Mouse (Mus musculus): ENCODE results near the gene Capn9.
A peak's percentile ranks its signal among the peaks of the same experiment; 100 is the strongest.

Gene Capn9

DNA sequence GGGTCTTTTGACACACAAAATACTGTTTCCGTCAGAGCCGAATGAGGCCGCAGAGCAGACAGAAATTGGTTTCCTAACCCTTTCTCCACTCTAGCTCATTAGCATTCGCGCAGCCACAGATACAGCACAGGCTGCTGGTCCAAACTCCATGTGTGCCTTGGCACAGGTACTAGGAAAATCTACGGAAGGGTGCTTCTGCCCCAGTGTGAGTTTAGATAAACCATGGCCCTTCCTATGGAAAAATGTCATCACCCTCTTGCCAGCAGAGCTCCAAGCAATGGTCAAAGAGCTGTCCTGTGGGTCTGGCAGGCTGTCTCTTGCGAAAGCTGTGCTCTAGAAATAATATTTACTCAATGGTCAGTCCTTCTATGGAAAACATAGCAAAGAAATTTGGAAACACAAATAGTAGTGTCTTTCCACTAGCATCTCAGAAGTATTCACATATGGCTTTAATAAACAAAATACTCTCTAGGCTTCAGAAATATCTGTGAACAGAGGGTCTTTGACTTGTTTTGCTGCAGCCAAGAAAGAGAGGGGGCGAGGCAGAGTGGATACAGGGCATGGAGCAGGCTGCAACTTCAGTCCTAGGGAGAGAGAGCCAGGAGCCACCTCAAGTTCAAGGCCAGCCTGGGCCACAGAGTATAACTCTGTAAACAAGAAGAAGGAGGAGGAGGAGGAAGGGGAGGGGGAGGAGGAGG is 4.0 kb upstream of the Capn9 start:
- peak; percentile 93 for DNase-seq (ENCODE audit: low spot score)

DNA sequence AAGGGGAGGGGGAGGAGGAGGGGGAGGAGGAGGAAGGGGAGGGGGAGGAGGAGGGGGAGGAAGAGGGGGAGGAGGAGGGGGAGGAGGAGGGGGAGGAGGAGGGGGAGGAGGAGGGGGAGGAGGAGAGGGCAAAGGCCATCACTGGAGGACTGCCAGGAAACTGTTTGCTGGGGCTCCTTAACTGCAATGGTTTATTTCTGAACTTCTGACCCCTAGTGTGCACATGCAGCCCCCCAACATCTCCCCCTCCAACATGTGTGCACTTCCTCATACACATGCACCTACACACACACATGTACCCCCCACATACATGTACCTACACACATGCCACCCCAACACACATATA is 3.5 kb upstream of the Capn9 start:
- peak; percentile 46 for DNase-seq (ENCODE audit: low spot score)

DNA sequence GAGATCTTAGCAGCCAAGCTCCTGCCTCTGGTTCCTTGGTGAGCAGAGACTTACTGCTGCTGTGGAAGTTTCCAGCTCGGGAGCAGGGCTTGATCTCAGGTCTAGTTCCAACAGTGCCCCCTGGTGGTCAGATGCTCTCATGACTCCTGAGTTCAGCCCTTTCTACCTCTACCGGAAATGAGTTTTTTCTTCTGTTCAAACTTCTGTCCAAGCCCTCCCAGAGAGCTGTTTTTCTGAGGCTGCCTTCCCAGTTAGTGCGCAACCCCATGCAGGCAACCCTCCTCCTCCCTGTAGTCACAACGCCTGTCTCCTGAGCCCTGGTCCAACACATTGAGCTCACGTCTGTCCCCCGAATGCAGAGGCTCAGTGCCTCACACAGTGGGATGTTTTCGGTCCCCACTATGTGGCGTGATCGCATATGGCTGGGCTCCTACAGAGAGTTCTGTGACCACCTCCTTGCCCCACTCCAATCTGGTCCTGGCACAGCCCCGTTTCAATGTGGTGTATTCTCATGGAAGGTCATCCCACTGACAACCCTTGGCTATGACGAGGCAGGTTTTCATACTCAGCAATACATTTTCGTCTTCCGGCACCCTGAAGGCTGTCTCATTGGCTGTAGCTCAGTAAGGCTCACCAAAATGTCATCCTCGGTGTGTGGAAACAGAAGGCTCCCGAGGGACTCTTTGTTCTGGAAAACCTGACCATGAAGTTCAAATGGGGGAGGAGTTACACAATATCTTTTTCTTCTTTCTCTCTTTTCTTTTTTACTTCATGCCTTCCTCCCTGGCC is 2.2 kb upstream of the Capn9 start:
- DNase-seq (ENCODE audit: low spot score), result peak; percentile 98

DNA sequence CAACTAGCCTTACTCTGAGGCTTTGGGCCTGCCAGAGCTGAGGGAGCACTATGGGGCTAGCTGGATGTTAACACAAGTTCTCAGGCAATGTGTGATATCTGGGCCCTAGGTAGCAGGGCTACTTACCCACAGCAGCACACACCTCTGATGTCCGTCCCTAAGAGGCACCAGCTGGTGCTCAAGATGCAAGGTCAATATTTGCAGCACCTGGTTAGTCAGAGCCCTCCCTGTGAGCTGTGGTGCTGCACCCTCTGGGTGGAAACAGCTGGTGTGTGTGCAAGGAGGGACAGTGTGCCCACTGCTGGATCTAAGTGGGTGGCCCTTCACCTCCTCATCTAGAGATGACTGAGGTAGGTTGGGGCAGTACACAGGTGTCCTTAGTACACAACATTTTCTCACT is 840 bp downstream of the Capn9 start:
- DNase-seq (ENCODE audit: low spot score), result no peak

DNA sequence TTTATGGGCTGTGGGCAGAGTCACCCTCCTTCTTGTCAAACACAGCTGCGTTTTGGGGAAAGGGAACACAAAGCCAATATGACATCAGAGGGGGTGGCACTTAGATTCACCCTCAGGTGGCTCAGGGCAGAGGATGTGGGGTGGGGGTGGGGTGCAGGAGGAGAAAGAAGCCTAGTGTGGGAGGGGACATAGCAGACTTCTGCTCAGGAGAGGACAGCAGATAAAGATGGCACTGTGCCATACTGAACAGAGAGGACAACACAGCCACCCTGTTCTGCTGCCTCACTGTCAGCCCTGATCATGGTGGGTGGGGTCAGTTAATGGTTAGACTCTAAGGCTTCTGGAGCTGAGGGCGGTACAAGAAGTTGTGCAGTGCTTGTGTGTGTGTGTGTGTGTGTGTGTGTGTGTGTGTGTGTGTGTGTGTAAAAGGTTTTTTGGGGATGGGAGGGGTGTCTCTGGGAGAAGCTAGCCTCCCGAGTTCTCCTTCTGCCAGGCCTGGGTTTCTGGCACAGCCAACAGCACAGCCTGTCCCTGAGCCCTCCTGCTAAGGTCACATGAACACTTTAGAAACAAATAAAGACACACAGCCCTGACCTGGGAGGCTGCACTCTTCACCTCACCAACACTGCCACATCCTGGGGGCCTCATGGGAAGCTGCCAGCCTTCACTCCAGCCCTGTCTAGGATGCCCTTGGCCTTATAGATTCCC is 10.0 kb downstream of the Capn9 start:
- peak; percentile 79 for DNase-seq (ENCODE audit: low spot score)

DNA sequence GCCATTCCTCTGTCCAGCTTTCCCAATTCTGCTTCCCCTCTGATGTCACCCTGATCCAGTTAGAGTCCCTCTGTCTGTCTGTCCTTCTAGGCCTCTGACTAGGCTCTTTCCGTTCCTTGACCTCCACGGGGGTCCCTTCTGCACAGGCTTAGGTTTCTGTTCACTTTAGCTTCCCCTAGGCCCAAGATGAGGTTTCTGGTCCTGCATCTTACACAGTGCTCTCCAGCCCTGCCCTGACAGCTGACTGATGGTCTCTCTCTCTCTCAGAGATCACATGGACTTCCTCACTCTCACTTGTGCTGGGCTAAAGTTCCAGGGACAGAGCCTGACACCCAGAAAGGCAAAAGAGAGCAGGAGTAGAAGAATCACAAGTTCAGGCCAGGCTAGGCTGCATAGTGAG is 10.6 kb downstream of the Capn9 start:
- peak; percentile 59 for DNase-seq (ENCODE audit: low spot score)

DNA sequence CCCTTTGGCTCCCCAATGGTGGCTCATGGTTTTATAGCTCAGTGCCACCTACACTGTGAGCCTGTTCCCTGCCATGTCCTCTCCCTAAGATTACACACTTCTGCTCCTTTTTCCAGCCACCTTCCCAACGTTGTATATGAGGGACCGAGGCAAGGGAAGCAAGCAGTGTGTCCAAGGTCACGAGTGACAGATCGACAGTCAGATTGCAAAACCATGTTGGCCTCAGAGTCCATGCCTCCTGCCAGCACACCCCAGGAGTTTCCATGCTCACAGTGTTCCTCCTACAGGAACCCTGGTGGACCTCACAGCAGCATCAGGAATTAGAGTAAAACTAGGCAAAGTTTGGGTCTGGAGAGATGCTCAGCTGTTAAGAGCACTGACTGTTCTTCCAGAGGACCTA is 13.5 kb downstream of the Capn9 start:
- DNase-seq (ENCODE audit: low spot score), result peak; percentile 92

DNA sequence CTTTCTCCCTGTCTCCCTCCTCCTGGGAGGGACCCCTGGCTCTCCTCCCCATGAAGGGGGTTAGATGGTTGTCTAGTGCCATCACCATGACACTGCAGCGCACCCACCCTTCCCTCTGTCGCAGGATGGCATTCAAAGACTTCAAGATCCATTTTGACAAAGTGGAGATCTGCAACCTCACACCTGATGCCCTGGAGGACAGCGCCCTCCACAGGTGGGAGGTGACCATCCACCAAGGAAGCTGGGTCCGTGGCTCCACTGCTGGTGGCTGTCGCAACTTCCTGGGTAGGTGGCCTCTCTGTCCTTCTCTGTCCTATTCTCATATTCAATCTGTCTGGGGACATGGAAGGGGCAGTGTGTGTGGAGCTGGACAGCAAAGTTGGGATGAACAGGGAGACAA is 28.2 kb downstream of the Capn9 start:
- DNase-seq (ENCODE audit: low spot score), result no peak

DNA sequence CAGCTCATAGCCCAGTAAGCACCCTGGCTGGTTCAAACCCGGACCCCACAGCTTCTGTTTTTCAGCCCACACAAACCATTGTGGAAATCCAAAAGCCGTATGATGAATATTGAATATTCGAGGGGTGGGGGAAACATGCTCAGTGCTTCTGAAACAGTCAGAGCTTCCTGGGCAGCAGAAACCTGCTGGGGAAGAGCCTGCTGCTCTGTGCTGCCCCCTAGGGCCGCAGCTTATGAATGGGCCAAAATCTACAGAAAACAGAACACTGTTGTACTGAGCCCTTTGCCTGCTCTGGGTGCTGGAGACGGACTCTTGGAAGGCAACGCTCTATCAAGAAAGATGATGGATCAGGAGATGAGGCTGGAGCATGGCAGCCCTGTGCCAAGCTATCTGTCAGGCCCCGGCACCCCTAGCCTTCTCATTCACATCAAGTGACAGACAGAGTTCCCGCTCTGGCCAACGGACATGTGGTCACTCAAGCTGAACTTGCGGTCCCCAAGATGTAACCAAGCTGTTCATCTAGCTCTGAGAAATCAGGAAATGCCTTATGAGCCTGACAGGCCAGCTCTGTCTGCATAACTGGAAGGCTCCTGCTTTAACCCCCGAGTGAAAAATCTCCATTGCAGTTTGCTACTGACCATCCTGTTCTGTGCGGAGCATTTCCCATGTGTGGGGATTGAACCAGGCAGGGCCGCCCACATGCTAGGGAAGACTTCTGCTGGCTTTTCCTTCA is 32.5 kb downstream of the Capn9 start:
- DNase-seq (ENCODE audit: low spot score), result peak; percentile 39

DNA sequence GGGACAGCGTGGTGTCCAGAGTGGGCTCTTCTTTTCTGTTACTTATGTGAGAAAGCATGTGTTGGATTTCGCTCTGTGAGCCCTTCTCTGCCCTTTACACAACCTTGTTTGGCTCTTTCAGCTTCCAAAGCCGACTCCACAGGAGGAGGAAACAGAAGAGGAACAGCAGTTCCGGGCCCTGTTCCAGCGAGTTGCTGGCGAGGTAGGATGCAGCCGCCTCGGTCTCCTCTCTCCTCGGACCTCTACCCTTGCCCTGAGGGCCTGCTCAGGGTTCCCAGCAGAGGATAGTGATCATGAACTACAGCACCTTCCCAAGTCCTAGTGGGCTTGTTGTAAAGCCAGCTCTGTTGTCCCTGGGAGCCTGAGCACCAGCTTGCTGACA is 33.1 kb downstream of the Capn9 start:
- DNase-seq (ENCODE audit: low spot score), result no peak

DNA sequence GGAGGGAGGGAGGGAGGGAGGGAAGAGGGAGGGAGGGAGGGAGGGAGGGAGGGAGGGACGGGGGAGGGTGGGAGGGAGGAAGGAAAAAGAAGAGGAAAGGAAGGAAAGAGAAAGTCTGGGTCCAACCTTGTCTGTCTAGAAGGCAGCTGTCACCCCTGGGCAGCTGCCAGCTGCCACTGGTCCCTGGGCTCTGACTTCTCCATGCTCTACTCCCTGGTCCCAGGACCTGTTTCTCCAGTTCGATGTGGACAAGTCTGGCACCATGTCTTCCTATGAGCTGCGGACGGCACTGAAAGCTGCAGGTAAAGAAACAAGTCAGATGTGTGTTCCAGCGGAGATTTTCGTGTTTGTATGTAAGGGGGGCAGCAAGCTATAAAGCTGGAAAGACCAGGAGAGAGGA is 38.4 kb downstream of the Capn9 start:
- no peak for DNase-seq (ENCODE audit: low spot score)

DNA sequence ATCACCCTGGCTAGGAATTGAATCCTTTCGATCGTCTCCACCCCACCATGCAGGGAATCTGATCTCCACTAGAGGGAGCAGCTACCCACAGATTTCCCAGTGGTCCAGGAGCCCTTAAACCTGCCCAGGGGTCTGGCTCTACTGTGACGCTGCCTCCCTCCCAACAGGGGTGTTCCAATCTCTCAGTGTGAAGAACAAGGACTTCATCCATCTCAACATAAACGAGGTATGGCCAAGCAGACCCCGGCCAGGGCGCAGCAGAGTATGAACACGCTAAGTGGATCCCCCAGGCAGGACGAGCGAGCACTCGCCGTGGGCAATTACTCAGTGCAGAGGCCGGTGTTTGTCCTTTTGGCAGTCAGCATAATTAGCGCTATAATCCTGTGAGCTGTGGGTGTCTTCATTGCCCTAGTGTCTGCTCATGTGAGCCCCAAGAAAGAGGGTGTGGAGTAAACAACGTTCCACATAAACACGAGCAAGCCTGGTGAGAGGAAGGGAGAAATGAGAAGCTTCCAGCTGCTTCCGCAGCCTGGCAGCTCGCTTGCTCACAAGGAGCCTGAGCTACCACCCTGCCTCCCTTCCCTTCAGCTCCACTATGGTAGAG is 41.5 kb downstream of the Capn9 start:
- DNase-seq (ENCODE audit: low spot score), result peak; percentile 67

DNA sequence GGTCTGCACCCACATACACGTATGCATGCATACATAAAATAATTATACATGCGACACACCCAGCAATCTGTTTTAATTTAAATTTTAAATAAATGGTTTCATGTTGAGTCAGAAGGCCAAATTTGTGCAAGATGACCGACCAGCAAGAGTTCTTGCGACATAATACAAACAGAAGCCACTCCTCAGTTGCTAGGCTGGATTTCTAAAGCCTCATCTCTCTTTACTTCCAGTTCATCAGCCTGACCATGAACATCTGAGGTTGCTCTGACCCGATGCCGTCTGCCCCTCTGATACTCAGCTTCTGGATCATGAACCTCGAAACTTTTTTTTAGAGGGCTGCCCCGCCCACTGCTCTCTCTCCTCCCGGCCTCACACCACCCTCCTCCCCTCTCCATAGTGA is 42.3 kb downstream of the Capn9 start:
- peak; percentile 61 for DNase-seq (ENCODE audit: low spot score)

DNA sequence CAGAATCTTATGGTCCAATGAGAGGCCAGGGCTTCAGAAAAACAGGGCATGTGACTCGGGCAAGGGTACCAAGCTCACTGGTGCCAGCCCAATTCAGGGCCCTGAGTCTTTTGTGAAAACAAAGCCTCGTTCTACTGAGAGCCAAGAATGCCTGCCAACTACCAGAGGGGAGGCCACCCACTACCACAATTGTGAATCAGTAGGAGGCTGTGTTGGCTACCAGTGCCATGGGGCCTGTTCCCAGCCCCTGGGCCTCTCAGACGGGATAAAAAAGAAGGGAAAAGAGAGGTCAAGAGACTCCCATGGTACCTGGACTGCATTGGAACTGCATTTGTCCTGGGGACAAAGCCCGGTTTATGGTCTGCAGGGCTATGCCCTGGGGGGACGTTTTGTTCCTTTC is 45.3 kb downstream of the Capn9 start:
- DNase-seq (ENCODE audit: low spot score), result no peak

DNA sequence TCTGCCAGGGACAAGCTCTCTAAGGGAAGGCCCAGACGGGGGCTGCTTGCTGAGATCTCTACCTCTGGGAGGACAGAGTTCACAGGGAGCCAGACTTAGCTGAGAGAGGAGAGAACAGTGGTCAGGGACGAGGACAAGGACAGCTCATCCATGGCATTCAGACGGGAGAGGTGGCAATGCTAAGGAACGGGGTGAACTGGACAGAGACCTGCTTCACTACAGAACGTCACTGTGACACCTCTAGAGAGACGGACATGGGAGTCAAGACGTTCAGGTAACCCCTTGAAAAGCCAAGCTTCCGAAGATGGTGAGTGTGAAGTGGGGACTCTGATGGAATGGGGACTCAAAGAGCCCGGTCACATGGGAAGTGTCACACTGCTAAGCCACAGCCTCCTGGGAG is 50.3 kb downstream of the Capn9 start:
- DNase-seq (ENCODE audit: low spot score), result no peak

DNA sequence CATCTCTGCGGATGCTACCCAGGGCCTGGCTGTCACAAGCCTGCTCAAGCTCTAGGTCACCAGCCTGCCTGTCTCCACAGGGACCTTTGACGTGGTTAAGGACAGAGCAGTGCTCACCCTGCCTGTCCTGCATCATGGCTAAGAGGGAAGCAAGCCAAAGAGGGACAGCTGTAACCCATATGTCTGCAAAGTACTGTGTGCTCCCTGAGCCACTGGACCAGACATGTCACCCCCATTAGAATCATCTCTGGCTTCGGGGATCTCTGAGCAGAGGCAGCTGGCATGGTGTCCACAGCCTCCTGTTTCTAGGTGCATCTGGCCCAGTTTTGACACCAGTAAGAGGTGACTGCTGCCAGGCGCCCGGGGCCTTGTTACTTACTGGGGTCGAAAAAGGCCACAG is 54.6 kb downstream of the Capn9 start:
- no peak for DNase-seq (ENCODE audit: low spot score)

DNA sequence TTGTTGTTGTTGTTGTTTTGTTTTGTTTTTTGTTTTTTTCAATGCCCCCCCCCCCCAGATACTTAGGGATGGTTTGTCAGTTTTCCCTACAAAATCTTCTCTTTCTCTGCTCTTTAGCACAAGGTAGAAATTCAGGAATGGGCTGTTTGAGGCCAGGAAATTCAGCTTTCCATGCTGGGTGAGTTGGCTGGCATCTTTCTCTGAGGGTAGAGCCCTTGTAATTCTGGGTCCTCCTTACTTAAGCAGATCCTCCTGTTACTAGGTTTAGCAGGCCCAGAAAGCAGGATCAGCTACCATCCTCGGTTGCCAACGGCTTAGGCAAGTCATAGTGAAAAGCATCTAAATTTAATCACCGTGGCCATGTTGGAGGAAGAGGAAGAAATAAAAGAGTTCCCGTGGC is 55.0 kb downstream of the Capn9 start:
- no peak for DNase-seq (ENCODE audit: low spot score)

DNA sequence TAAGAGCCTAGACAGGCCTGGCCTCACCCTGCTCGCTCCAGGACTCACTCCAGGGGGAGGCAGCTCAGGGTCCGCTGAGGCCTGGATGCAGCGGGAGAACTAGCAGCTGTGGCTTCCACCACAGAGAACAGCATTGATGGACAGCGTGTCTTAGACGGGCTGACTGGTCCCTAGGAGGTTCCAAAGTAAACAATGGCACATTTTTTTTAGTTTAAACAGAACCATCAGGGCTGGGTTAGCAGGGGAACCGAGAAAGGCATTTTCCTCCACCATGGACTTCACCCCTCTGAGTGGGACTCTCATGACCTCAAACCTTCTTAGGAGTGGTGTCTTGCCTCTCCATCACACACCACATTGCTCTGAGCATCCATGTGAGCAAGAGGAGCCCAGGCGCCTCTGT is 56.1 kb downstream of the Capn9 start:
- DNase-seq (ENCODE audit: low spot score), result no peak

DNA sequence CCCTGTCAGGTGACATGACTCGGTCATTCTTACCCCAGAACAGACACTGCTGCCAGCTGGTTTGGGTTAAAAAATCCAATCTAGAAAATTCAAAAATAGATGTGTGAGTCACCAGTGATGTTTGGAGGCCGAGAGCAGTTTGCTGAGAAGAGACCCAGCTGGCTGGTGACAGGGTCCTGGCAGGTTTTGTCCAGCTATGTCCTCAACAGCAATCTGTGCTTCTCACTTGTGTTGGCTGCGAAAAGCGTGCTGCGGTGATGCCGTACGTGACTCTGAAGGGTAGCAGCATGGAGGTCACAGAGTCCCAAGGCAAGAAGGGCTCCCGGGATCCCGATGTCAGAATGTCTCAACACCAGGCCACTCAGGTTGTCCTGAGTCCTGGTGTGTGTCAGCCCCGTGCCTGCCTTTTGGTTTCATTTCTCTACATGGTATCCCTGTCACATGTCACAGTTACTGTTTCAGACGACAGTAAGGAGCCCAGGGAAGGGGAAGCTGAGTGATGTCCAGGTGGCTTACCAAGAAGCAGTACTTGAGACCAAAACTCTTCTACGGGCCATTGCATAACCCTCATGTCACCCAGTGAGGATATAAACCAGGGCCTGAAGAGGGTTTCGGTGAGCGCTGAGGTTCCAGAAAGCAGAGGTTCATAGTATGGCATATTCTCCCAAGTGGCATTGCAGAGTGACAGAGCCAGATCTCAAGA is 57.2 kb downstream of the Capn9 start:
- DNase-seq (ENCODE audit: low spot score), result peak; percentile 53

DNA sequence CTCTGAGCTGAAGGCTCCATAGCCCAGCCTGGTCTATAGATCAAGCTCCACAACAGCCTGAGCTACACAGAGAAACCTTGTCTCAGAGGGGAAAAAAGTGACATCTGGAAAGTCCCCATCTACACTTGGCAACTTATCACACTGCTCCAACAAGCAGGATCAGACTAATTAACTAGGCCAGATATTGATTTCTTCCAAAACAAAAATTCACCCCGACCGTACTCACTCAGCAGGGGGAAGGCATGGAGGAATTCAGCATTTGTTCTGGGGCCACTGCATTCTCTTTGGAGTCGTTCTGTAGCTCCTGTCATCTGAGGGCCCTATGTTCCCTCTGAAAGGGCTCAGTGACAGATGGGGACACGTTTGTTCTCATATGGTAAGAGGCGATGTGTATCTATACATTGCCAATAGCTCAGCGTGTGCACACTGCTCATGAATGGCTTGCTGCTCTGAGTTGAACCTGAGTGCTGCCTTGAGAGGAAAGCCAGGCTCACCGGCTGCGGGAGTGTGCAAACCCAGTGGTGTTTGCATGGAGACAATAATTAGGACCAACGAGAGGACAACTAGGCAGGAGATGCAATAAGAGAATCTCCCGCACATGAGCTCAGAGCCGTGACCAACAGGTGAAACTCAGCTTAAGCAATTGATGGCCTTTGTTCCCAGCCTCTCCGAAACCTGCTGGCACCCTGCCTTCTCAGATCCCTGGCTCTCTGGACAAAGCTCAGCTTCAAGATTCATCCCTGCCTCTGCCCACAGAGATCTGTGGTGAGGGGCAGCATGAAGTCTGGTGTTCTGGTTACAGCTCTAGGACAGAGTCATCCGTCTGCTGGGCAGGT is 58.7 kb downstream of the Capn9 start:
- DNase-seq (ENCODE audit: low spot score), result no peak

DNA sequence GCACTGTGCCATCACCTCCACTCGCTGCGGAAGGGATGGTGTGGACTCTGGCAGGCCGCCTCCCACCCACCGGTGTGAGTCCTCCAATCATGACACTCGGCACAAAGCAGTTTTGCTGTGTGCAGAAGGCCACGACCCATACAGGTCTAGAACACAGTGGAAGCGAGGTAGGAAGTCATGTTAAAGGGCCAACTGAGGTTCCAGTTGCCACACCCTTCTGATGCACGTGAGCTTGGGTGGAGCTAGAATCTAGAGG is 59.3 kb downstream of the Capn9 start:
- no peak for DNase-seq (ENCODE audit: low spot score)
